Mouse (Mus musculus) bone marrow, adult 2 months (tissue): ENCODE data around the gene Galnt6. TPM values are rescaled to one million over a fixed set of nuclear protein-coding genes. Genes with fewer than 3 reads are reported as not detected.

Experiments used
- H3K27ac ChIP-seq: fragments of 200-500 bp; 2 replicates; pipeline ENCODE4 v1.5.1; 2012; ENCODE audit warnings: low read depth, mild to moderate bottlenecking, control low read depth, inconsistent platforms, low read length; ENCODE audit not compliant: control insufficient read depth, poor library complexity, insufficient read depth
- H3K4me1 ChIP-seq: fragments of 200-500 bp; 2 replicates; pipeline ENCODE4 v1.6.1; 2011; ENCODE audit warnings: low read length; ENCODE audit not compliant: control insufficient read depth, insufficient read depth
- H3K4me3 ChIP-seq: fragments of 200-500 bp; replicated peaks from 2 replicates; pipeline ENCODE3; 2011; ENCODE audit warnings: mild to moderate bottlenecking, low read depth, low read length, control low read depth; ENCODE audit not compliant: control insufficient read depth
- CTCF ChIP-seq: fragments of 200-500 bp; IDR thresholded peaks from 2 replicates; pipeline ENCODE4 v1.5.1; 2011; ENCODE audit warnings: low read length, control low read depth; ENCODE audit not compliant: control insufficient read depth, insufficient read depth
- POLR2A ChIP-seq: fragments of 200-500 bp; IDR thresholded peaks from 2 replicates; pipeline ENCODE4 v1.6.1; 2011; ENCODE audit warnings: low read depth, mild to moderate bottlenecking, control low read depth, low read length, borderline replicate concordance; ENCODE audit not compliant: control insufficient read depth
- WGBS: fragments of 180-500 bp; shearing (Covaris S2); methylation state at CpG from one replicate; pipeline ENCODE4 v1.1.7; 2018; 5-methylcytosine and 5-hydroxymethylcytosine counted together
- polyA plus RNA-seq: library from polyadenylated mRNA; stranded (reverse); fragments of >200 nt; gene quantifications from 2 replicates; pipeline ENCODE4 v1.2.4, GENCODE M21; 2011; ENCODE audit warnings: low replicate concordance; ENCODE audit not compliant: missing spikeins, insufficient read depth, insufficient read length

The Galnt6 gene
- polyA plus RNA-seq, 1 experiment: 11.8 TPM

DNA sequence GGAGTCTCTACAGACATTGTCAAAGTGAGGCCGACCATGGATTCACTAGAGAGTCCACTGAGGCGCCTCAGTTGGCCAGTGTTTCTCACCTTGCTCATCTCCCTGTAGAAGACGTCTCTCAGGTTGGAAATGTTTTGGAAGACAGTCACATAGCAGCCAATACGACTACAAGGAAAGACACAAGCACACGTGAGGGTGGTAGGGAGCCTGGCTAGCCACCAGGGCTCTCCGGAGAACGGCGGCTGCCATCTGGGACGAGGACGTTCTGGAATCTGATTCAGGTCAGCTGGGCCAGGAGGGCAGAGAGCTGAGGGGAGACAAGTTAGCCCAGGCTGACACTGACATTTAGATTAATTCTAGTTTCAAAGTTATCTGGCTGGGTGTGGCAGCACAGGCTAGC lies 79.1 kb downstream of the Galnt6 start:
- WGBS: 90% methylated on average over 10 of the region's 10 CpGs
- H3K4me1 ChIP-seq: no peaks in the 10 kb centered on the region
- no peak overlapping the region for H3K4me3 ChIP-seq
- TF ChIP-seq POLR2A (no peak), CTCF (no peak)
- no peak overlapping the region for H3K27ac ChIP-seq

- TF ChIP-seq POLR2A: no peak
- TF ChIP-seq CTCF: no peak
- WGBS: 89% methylated on average over 6 of the region's 6 CpGs
- H3K4me3 ChIP-seq: no peak overlapping the region
- no peaks in the 10 kb centered on the region for H3K4me1 ChIP-seq
- H3K27ac ChIP-seq: no peak overlapping the region
Measured at GRCm38 (mm10) chr15:100646161-100646560, 83.0 kb downstream of the Galnt6 start.

GRCm38 (mm10) chr15:100642451-100642850 lies 86.7 kb downstream of the Galnt6 start:
- H3K27ac ChIP-seq: no peak overlapping the region
- WGBS: 75% methylated on average over 7 of the region's 7 CpGs
- H3K4me1 ChIP-seq: no peaks in the 10 kb centered on the region; the same call in 1 of the 2 replicates
- no peak overlapping the region for H3K4me3 ChIP-seq
- no peak for TF ChIP-seq POLR2A
- no peak for TF ChIP-seq CTCF

Other genes starting within 250 kb of the Galnt6 start
- 0.43 and 3.0 TPM in 2 replicates for gene Csrnp2, start 233.9 kb downstream of the Galnt6 start, polyA plus RNA-seq
- gene Tfcp2, start 177.4 kb downstream of the Galnt6 start, polyA plus RNA-seq: 9.5 and 11.8 TPM in 2 replicates
- gene Pou6f1, start 129.4 kb downstream of the Galnt6 start, polyA plus RNA-seq: 5.9 and 7.7 TPM in 2 replicates
- gene Dazap2, start 114.0 kb downstream of the Galnt6 start, polyA plus RNA-seq: 121 and 138 TPM in 2 replicates
- gene Smagp, start 92.4 kb downstream of the Galnt6 start, polyA plus RNA-seq: 7.3 and 8.7 TPM in 2 replicates
- gene Bin2, start 59.8 kb downstream of the Galnt6 start, polyA plus RNA-seq: 72.6 and 139 TPM in 2 replicates
- 55.3 and 57.2 TPM in 2 replicates for gene Cela1, start 41.5 kb downstream of the Galnt6 start, polyA plus RNA-seq
- gene Slc4a8, start 32.4 kb upstream of the Galnt6 start, polyA plus RNA-seq: 0.84 and 5.2 TPM in 2 replicates
- gene Scn8a, start 140.5 kb upstream of the Galnt6 start, polyA plus RNA-seq: not detected in 2 replicates